Mouse (Mus musculus): ENCODE results near the gene Scnm1.
A peak's percentile ranks its signal among the peaks of the same experiment; 100 is the strongest.

Gene Scnm1

GRCm38 (mm10) chr3:95133680-95134101, at the start of gene Scnm1, which contains the start of gene Lysmd1:
TSS of gene Scnm1 (minus strand) at chr3:95134011.
TSS of gene Lysmd1 (plus strand) at chr3:95134088.
- DNase-seq (ENCODE audit: low read depth, low spot score): peak; percentile 96

- DNase-seq (ENCODE audit: low read depth, low spot score): no peak
Observed at GRCm38 (mm10) chr3:95181841-95182240, 48.0 kb upstream of the Scnm1 start.

GRCm38 (mm10) chr3:95179890-95180289, 46.1 kb upstream of the Scnm1 start:
- DNase-seq (ENCODE audit: low read depth, low spot score): no peak

- no peak for DNase-seq (ENCODE audit: low read depth, low spot score)
Observed at GRCm38 (mm10) chr3:95178948-95179347, 45.1 kb upstream of the Scnm1 start.

GRCm38 (mm10) chr3:95177583-95177982, 43.8 kb upstream of the Scnm1 start:
- DNase-seq (ENCODE audit: low read depth, low spot score): peak; percentile 23

- DNase-seq (ENCODE audit: low read depth, low spot score): peak; percentile 82
Observed at GRCm38 (mm10) chr3:95176500-95176899, 42.7 kb upstream of the Scnm1 start.

- peak; percentile 92 for DNase-seq (ENCODE audit: low read depth, low spot score)
Observed at GRCm38 (mm10) chr3:95174011-95174592, 40.3 kb upstream of the Scnm1 start.

GRCm38 (mm10) chr3:95173256-95173949, 39.6 kb upstream of the Scnm1 start:
- DNase-seq (ENCODE audit: low read depth, low spot score): peak; percentile 58

GRCm38 (mm10) chr3:95172526-95173255, 38.9 kb upstream of the Scnm1 start:
- peak; percentile 56 for DNase-seq (ENCODE audit: low read depth, low spot score)

- no peak for DNase-seq (ENCODE audit: low read depth, low spot score)
Observed at GRCm38 (mm10) chr3:95171105-95171504, 37.3 kb upstream of the Scnm1 start.

- DNase-seq (ENCODE audit: low read depth, low spot score): no peak
Observed at GRCm38 (mm10) chr3:95169996-95170395, 36.2 kb upstream of the Scnm1 start.

- DNase-seq (ENCODE audit: low read depth, low spot score): no peak
Observed at GRCm38 (mm10) chr3:95164840-95165239, 31.0 kb upstream of the Scnm1 start.

GRCm38 (mm10) chr3:95164256-95164550, 30.4 kb upstream of the Scnm1 start:
- no peak for DNase-seq (ENCODE audit: low read depth, low spot score)

- peak; percentile 78 for DNase-seq (ENCODE audit: low read depth, low spot score)
Observed at GRCm38 (mm10) chr3:95163419-95164255, 29.8 kb upstream of the Scnm1 start.

- DNase-seq (ENCODE audit: low read depth, low spot score): no peak
Observed at GRCm38 (mm10) chr3:95162345-95162628, 28.5 kb upstream of the Scnm1 start.

- peak; percentile 74 for DNase-seq (ENCODE audit: low read depth, low spot score)
Observed at GRCm38 (mm10) chr3:95161618-95162344, 28.0 kb upstream of the Scnm1 start.

GRCm38 (mm10) chr3:95161041-95161551, 27.3 kb upstream of the Scnm1 start:
- DNase-seq (ENCODE audit: low read depth, low spot score): peak; percentile 37

- peak; percentile 96 for DNase-seq (ENCODE audit: low read depth, low spot score)
Observed at GRCm38 (mm10) chr3:95159987-95160963, 26.5 kb upstream of the Scnm1 start, which contains the start of gene Sema6c. TSS of gene Sema6c (plus strand) at chr3:95160457.

- DNase-seq (ENCODE audit: low read depth, low spot score): no peak
Observed at GRCm38 (mm10) chr3:95159511-95159986, 25.7 kb upstream of the Scnm1 start.

GRCm38 (mm10) chr3:95153874-95154273, 20.1 kb upstream of the Scnm1 start:
- peak; percentile 83 for DNase-seq (ENCODE audit: low read depth, low spot score)
